Mouse (Mus musculus): ENCODE measurements around the gene Hfe2. TPM values are rescaled to one million over a fixed set of nuclear protein-coding genes. Genes with fewer than 3 reads are reported as not detected.
"Not testable (repeated sequence)": the region's sequence is repeated elsewhere in the genome, so short reads cannot be mapped to it uniquely, and the experiment has no call there.

The Hfe2 gene
- total RNA-seq, 2 experiments from 2014 or later = 0.85 to 1.4 TPM

GRCm38 (mm10) chr3:96495490-96496210 lies 29.3 kb upstream of the Hfe2 start:
- DNase-seq (ENCODE audit: low spot score in 2 of 2) = no peak
- intact Hi-C loops (cut with DNase I) = no loop called here

- intact Hi-C loops (cut with DNase I) = no loop called here
- no peak for DNase-seq (ENCODE audit: low spot score in 2 of 2)
These were observed 28.8 kb upstream of the Hfe2 start for GRCm38 (mm10) chr3:96496216-96496615.

GRCm38 (mm10) chr3:96496620-96497275 lies 28.2 kb upstream of the Hfe2 start:
- intact Hi-C loops (cut with DNase I) = not testable (repeated sequence)

GRCm38 (mm10) chr3:96497451-96498028 lies 27.4 kb upstream of the Hfe2 start:
- DNase-seq (ENCODE audit: low spot score in 2 of 2) = peak; percentile 81 to 93
- intact Hi-C loops (cut with DNase I) = no loop called here

More at GRCm38 (mm10) chr3:96496620-96497275, 28.2 kb upstream of the Hfe2 start:
- not testable (repeated sequence) for DNase-seq (ENCODE audit: low spot score in 2 of 2)

GRCm38 (mm10) chr3:96498476-96499245 lies 26.3 kb upstream of the Hfe2 start:
- intact Hi-C loops (cut with DNase I) = no loop called here
- DNase-seq (ENCODE audit: low spot score in 2 of 2) = no peak

- peak; percentile 84 to 91 for DNase-seq (ENCODE audit: low spot score in 2 of 2)
- intact Hi-C loops (cut with DNase I) = loop anchor here (5.0 kb wide), 2 partner anchors 83 to 222 kb away; no protein-coding TSS in a partner anchor
These were observed 25.3 kb upstream of the Hfe2 start for GRCm38 (mm10) chr3:96499481-96500288.

- intact Hi-C loops (cut with DNase I) = loop anchor here (5.0 kb wide), 2 partner anchors 82 to 223 kb away; no protein-coding TSS in a partner anchor
- DNase-seq (ENCODE audit: low spot score in 2 of 2) = peak; percentile 96 to 98
These were observed 24.7 kb upstream of the Hfe2 start for GRCm38 (mm10) chr3:96500289-96500621.

- DNase-seq (ENCODE audit: low spot score in 2 of 2) = peak; percentile 88 to 95
- intact Hi-C loops (cut with DNase I) = loop anchor here (5.0 kb wide), 2 partner anchors 82 to 223 kb away; no protein-coding TSS in a partner anchor
These were observed 24.2 kb upstream of the Hfe2 start for GRCm38 (mm10) chr3:96500691-96501265.

GRCm38 (mm10) chr3:96501391-96502115 lies 23.4 kb upstream of the Hfe2 start:
- DNase-seq (ENCODE audit: low spot score in 2 of 2) = peak; percentile 89 to 90
- intact Hi-C loops (cut with DNase I) = loop anchor here (5.0 kb wide), 2 partner anchors 81 to 224 kb away; no protein-coding TSS in a partner anchor

- no peak for DNase-seq (ENCODE audit: low spot score in 2 of 2)
- intact Hi-C loops (cut with DNase I) = loop anchor here (5.0 kb wide), 2 partner anchors 80 to 225 kb away; no protein-coding TSS in a partner anchor
These were observed 22.5 kb upstream of the Hfe2 start for GRCm38 (mm10) chr3:96502181-96503082.

GRCm38 (mm10) chr3:96503083-96503450 lies 21.9 kb upstream of the Hfe2 start:
- intact Hi-C loops (cut with DNase I) = loop anchor here (5.0 kb wide), 2 partner anchors 79 to 226 kb away; no protein-coding TSS in a partner anchor
- DNase-seq (ENCODE audit: low spot score in 2 of 2) = peak; percentile 70 to 73

GRCm38 (mm10) chr3:96503946-96504345 lies 21.0 kb upstream of the Hfe2 start:
- intact Hi-C loops (cut with DNase I) = loop anchor here (5.0 kb wide), 2 partner anchors 78 to 227 kb away; no protein-coding TSS in a partner anchor
- no peak for DNase-seq (ENCODE audit: low spot score in 2 of 2)

GRCm38 (mm10) chr3:96504931-96505330 lies 20.0 kb upstream of the Hfe2 start:
- no peak for DNase-seq (ENCODE audit: low spot score in 2 of 2)
- intact Hi-C loops (cut with DNase I) = loop anchor here (5.0 kb wide), 2 partner anchors 77 to 228 kb away; no protein-coding TSS in a partner anchor

GRCm38 (mm10) chr3:96506396-96507047 lies 18.4 kb upstream of the Hfe2 start:
- no peak for DNase-seq (ENCODE audit: low spot score in 2 of 2)
- intact Hi-C loops (cut with DNase I) = no loop called here

- intact Hi-C loops (cut with DNase I); DNase-seq (ENCODE audit: low spot score in 2 of 2): not testable (repeated sequence)
These were observed 17.0 kb upstream of the Hfe2 start for GRCm38 (mm10) chr3:96507966-96508365.

- intact Hi-C loops (cut with DNase I) = no loop called here
- no peak for DNase-seq (ENCODE audit: low spot score in 2 of 2)
These were observed 4.8 kb upstream of the Hfe2 start for GRCm38 (mm10) chr3:96520171-96520570.

All from left cerebral cortex, postnatal 25 days (tissue).